Mouse (Mus musculus): Measurements from ENCODE around the gene Angptl8. TPM values are rescaled to one million over a fixed set of nuclear protein-coding genes. Genes with fewer than 3 reads are reported as not detected.
A peak's percentile ranks its signal among the peaks of the same experiment; 100 is the strongest.

The Angptl8 gene
- polyA plus RNA-seq, 1 experiment from 2014 or later, result not detected

GRCm38 (mm10) chr9:21801121-21801520, 34.2 kb upstream of the Angptl8 start:
- H3K9ac ChIP-seq (replicated peaks; ENCODE audit: low read length), result no peak overlapping the region
- no peak overlapping the region for H3K27ac ChIP-seq (replicated peaks; ENCODE audit: low read depth, low read length)
- no peak for ATAC-seq (replicated peaks; ENCODE audit: insufficient number of reproducible peaks, low FRiP score, low TSS enrichment, low read depth)
- no peaks in the 10 kb centered on the region for H3K9me3 ChIP-seq (replicated peaks; ENCODE audit: control insufficient read depth, low read length)
- WGBS, result 78% methylated on average over 7 of the region's 7 CpGs
- H3K36me3 ChIP-seq (replicated peaks; ENCODE audit: control insufficient read depth, insufficient read depth, low read depth, low read length), result no peaks in the 10 kb centered on the region
- DNase-seq (ENCODE audit: low spot score), result no peak
- H3K4me1 ChIP-seq (ENCODE audit: control insufficient read depth, insufficient read depth, low read length), result peaks cover 9% of the 10 kb centered on the region
- no peak overlapping the region for H3K4me3 ChIP-seq (ENCODE audit: low read depth, low read length)
- no peak overlapping the region for H3K4me2 ChIP-seq (ENCODE audit: low read depth, low read length)
- H3K27me3 ChIP-seq (ENCODE audit: control insufficient read depth, insufficient read depth, low read length), result no peaks in the 10 kb centered on the region

DNA sequence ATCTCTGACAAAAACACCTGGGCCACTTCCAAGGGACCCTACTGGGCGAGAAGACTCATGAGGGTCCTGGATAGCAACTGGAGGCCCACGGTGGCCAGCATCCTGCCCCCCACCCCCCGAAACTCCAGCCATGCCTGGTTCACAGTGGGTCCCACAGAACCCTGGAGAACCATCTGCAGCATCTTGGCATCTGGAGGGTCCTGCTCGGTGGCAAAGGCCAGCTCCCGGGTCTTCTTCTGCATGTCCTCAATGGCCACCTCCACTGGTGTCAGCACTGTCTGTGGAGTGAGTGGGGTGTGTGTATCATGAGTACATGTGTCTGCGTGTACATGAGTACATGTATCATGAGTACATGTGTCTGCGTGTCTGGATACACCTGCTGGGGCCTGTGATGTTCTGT, 33.7 kb upstream of the Angptl8 start:
- no peak overlapping the region for H3K27ac ChIP-seq (replicated peaks; ENCODE audit: low read depth, low read length)
- no peak overlapping the region for H3K4me2 ChIP-seq (ENCODE audit: low read depth, low read length)
- H3K9ac ChIP-seq (replicated peaks; ENCODE audit: low read length), result no peak overlapping the region
- no peaks in the 10 kb centered on the region for H3K36me3 ChIP-seq (replicated peaks; ENCODE audit: control insufficient read depth, insufficient read depth, low read depth, low read length)
- ATAC-seq (replicated peaks; ENCODE audit: insufficient number of reproducible peaks, low FRiP score, low TSS enrichment, low read depth), result no peak
- H3K27me3 ChIP-seq (ENCODE audit: control insufficient read depth, insufficient read depth, low read length), result no peaks in the 10 kb centered on the region
- no peak for DNase-seq (ENCODE audit: low spot score)
- no peak overlapping the region for H3K4me3 ChIP-seq (ENCODE audit: low read depth, low read length)
- H3K9me3 ChIP-seq (replicated peaks; ENCODE audit: control insufficient read depth, low read length), result no peaks in the 10 kb centered on the region
- H3K4me1 ChIP-seq (ENCODE audit: control insufficient read depth, insufficient read depth, low read length), result peaks cover 4% of the 10 kb centered on the region
- 94% methylated on average over 7 of the region's 7 CpGs for WGBS

DNA sequence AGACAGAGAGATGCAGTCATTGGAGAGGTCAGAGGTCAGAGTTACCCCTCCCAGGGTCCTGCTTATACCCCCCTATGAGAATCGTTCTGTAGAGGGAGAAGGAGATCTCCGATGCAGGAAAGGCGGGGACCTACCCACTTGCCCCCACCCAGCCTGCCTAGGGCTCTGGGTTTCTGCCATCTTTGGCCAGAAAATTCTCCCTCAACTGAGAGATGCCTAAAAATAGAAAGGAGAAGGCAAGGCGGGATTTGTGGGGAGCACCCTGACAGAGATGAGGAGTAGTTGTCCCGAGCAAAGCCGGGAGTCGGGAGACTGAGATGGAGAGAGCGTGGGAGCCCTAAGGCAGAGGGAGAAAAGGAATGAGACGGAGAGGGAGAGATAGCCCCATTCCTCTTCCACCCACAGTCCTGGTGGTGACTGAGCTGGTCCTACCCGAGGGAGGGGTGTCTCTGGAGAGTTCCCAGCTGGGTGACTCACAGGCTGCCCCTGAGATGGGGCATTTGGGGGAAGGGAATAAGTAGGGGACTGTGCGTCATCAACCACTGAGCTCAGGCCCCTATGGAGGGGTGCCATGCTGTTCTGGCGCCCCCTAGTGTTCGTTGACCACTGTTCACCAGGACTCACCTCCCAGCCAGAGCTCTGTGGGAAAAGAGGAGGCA, 31.2 kb upstream of the Angptl8 start:
- H3K4me1 ChIP-seq (ENCODE audit: control insufficient read depth, insufficient read depth, low read length), result no peaks in the 10 kb centered on the region
- no peak overlapping the region for H3K4me3 ChIP-seq (ENCODE audit: low read depth, low read length)
- 45% methylated on average over 13 of the region's 13 CpGs for WGBS
- H3K36me3 ChIP-seq (replicated peaks; ENCODE audit: control insufficient read depth, insufficient read depth, low read depth, low read length), result no peaks in the 10 kb centered on the region
- H3K27ac ChIP-seq (replicated peaks; ENCODE audit: low read depth, low read length), result no peak overlapping the region
- DNase-seq (ENCODE audit: low spot score) (peak; percentile 89), ATAC-seq (replicated peaks; ENCODE audit: insufficient number of reproducible peaks, low FRiP score, low TSS enrichment, low read depth) (peak; percentile 81)
- peak overlapping the region; percentile 32; the same call in 1 of the 2 replicates for H3K9ac ChIP-seq (replicated peaks; ENCODE audit: low read length)
- H3K4me2 ChIP-seq (ENCODE audit: low read depth, low read length), result no peak overlapping the region
- H3K27me3 ChIP-seq (ENCODE audit: control insufficient read depth, insufficient read depth, low read length), result no peaks in the 10 kb centered on the region
- H3K9me3 ChIP-seq (replicated peaks; ENCODE audit: control insufficient read depth, low read length), result no peaks in the 10 kb centered on the region

- WGBS, result 69% methylated on average over 3 of the region's 3 CpGs
- H3K27ac ChIP-seq (replicated peaks; ENCODE audit: low read depth, low read length), result no peak overlapping the region
Measured at GRCm38 (mm10) chr9:21806363-21806762, 28.9 kb upstream of the Angptl8 start.

GRCm38 (mm10) chr9:21806976-21807375, 28.3 kb upstream of the Angptl8 start:
- ATAC-seq (replicated peaks; ENCODE audit: insufficient number of reproducible peaks, low FRiP score, low TSS enrichment, low read depth), result no peak
- no peak for DNase-seq (ENCODE audit: low spot score)
- no peaks in the 10 kb centered on the region for H3K27me3 ChIP-seq (ENCODE audit: control insufficient read depth, insufficient read depth, low read length)
- H3K9me3 ChIP-seq (replicated peaks; ENCODE audit: control insufficient read depth, low read length), result no peaks in the 10 kb centered on the region
- H3K4me3 ChIP-seq (ENCODE audit: low read depth, low read length), result no peak overlapping the region
- H3K4me1 ChIP-seq (ENCODE audit: control insufficient read depth, insufficient read depth, low read length), result no peaks in the 10 kb centered on the region
- no peaks in the 10 kb centered on the region for H3K36me3 ChIP-seq (replicated peaks; ENCODE audit: control insufficient read depth, insufficient read depth, low read depth, low read length)
- H3K27ac ChIP-seq (replicated peaks; ENCODE audit: low read depth, low read length), result no peak overlapping the region
- no peak overlapping the region for H3K9ac ChIP-seq (replicated peaks; ENCODE audit: low read length)
- H3K4me2 ChIP-seq (ENCODE audit: low read depth, low read length), result no peak overlapping the region
- 82% methylated on average over 11 of the region's 11 CpGs for WGBS

More at GRCm38 (mm10) chr9:21806363-21806762, 28.9 kb upstream of the Angptl8 start:
- Histone ChIP-seq H3K9ac (replicated peaks; ENCODE audit: low read length) (no peak overlapping the region), H3K36me3 (replicated peaks; ENCODE audit: control insufficient read depth, insufficient read depth, low read depth, low read length) (no peaks in the 10 kb centered on the region), H3K9me3 (replicated peaks; ENCODE audit: control insufficient read depth, low read length) (no peaks in the 10 kb centered on the region), H3K4me2 (ENCODE audit: low read depth, low read length) (no peak overlapping the region), H3K27me3 (ENCODE audit: control insufficient read depth, insufficient read depth, low read length) (no peaks in the 10 kb centered on the region), H3K4me3 (ENCODE audit: low read depth, low read length) (no peak overlapping the region), H3K4me1 (ENCODE audit: control insufficient read depth, insufficient read depth, low read length) (no peaks in the 10 kb centered on the region)
- DNase-seq (ENCODE audit: low spot score) (no peak), ATAC-seq (replicated peaks; ENCODE audit: insufficient number of reproducible peaks, low FRiP score, low TSS enrichment, low read depth) (no peak)

DNA sequence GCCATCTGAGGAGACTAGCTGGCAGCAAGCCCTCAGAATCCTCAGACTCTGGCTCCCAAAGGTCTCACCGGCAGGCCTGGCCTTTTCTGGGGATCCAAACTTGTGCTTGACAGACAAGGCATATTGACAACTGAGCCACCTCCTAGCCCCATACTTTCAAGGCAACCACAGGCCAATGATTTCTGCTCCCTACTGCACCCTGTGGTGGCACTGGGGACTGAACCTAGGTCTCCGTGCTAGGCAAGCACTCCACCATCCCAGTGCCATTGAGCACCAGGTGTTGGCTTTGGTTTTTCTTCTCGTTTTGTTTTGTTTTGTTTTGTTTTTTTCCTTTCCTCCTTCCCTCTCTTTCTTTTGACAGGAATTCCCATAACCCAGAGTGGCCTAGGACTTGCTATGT, 26.7 kb upstream of the Angptl8 start:
- Histone ChIP-seq H3K4me1 (ENCODE audit: control insufficient read depth, insufficient read depth, low read length) (no peaks in the 10 kb centered on the region), H3K9ac (replicated peaks; ENCODE audit: low read length) (no peak overlapping the region), H3K9me3 (replicated peaks; ENCODE audit: control insufficient read depth, low read length) (no peaks in the 10 kb centered on the region), H3K36me3 (replicated peaks; ENCODE audit: control insufficient read depth, insufficient read depth, low read depth, low read length) (no peaks in the 10 kb centered on the region), H3K27ac (replicated peaks; ENCODE audit: low read depth, low read length) (no peak overlapping the region), H3K27me3 (ENCODE audit: control insufficient read depth, insufficient read depth, low read length) (no peaks in the 10 kb centered on the region), H3K4me3 (ENCODE audit: low read depth, low read length) (no peak overlapping the region), H3K4me2 (ENCODE audit: low read depth, low read length) (no peak overlapping the region)
- peak; percentile 14 for DNase-seq (ENCODE audit: low spot score)
- ATAC-seq (replicated peaks; ENCODE audit: insufficient number of reproducible peaks, low FRiP score, low TSS enrichment, low read depth), result no peak
- WGBS, result 60% methylated on average over 3 of the region's 3 CpGs

DNA sequence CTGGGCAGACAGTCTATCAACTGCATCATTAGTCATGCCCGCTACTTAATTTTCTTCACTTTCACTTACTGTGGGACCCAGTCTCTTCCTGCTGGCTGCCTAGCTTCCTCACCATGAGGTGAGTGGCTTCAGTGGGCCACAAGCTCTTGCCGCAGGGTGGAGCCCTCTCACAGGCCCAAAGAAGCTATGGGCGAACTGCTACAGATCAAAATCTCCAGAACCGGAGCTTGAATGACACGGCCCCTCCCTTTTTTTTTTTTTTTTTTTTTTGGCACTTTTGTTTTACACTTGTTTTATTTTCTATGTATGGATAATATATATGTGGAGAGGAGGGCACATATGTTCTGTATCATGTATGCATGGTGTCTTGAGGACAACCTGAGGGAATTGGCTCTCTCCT, 24.1 kb upstream of the Angptl8 start:
- Histone ChIP-seq H3K9ac (replicated peaks; ENCODE audit: low read length) (no peak overlapping the region), H3K36me3 (replicated peaks; ENCODE audit: control insufficient read depth, insufficient read depth, low read depth, low read length) (no peaks in the 10 kb centered on the region), H3K4me1 (ENCODE audit: control insufficient read depth, insufficient read depth, low read length) (no peaks in the 10 kb centered on the region), H3K4me2 (ENCODE audit: low read depth, low read length) (no peak overlapping the region), H3K27me3 (ENCODE audit: control insufficient read depth, insufficient read depth, low read length) (no peaks in the 10 kb centered on the region), H3K27ac (replicated peaks; ENCODE audit: low read depth, low read length) (no peak overlapping the region), H3K4me3 (ENCODE audit: low read depth, low read length) (no peak overlapping the region), H3K9me3 (replicated peaks; ENCODE audit: control insufficient read depth, low read length) (no peaks in the 10 kb centered on the region)
- no peak for ATAC-seq (replicated peaks; ENCODE audit: insufficient number of reproducible peaks, low FRiP score, low TSS enrichment, low read depth)
- DNase-seq (ENCODE audit: low spot score), result no peak
- WGBS, result 88% methylated on average over 5 of the region's 5 CpGs

- no peaks in the 10 kb centered on the region for H3K4me1 ChIP-seq (ENCODE audit: control insufficient read depth, insufficient read depth, low read length)
- no peak overlapping the region for H3K4me2 ChIP-seq (ENCODE audit: low read depth, low read length)
- WGBS, result 74% methylated on average over 9 of the region's 9 CpGs
- H3K4me3 ChIP-seq (ENCODE audit: low read depth, low read length), result no peak overlapping the region
- no peaks in the 10 kb centered on the region for H3K27me3 ChIP-seq (ENCODE audit: control insufficient read depth, insufficient read depth, low read length)
- ATAC-seq (replicated peaks; ENCODE audit: insufficient number of reproducible peaks, low FRiP score, low TSS enrichment, low read depth) (0 out of 2 replicates have a peak, but pooled peaks have one; percentile 25), DNase-seq (ENCODE audit: low spot score) (no peak)
- H3K36me3 ChIP-seq (replicated peaks; ENCODE audit: control insufficient read depth, insufficient read depth, low read depth, low read length), result no peaks in the 10 kb centered on the region
- H3K9ac ChIP-seq (replicated peaks; ENCODE audit: low read length), result no peak overlapping the region
- no peaks in the 10 kb centered on the region for H3K9me3 ChIP-seq (replicated peaks; ENCODE audit: control insufficient read depth, low read length)
- no peak overlapping the region for H3K27ac ChIP-seq (replicated peaks; ENCODE audit: low read depth, low read length)
Measured at GRCm38 (mm10) chr9:21816716-21817305, 18.5 kb upstream of the Angptl8 start.
